Mouse (Mus musculus): ENCODE data around the gene Slc25a42.
"Not testable (repeated sequence)": the region's sequence is repeated elsewhere in the genome, so short reads cannot be mapped to it uniquely, and the experiment has no call there.

Gene Slc25a42

DNA sequence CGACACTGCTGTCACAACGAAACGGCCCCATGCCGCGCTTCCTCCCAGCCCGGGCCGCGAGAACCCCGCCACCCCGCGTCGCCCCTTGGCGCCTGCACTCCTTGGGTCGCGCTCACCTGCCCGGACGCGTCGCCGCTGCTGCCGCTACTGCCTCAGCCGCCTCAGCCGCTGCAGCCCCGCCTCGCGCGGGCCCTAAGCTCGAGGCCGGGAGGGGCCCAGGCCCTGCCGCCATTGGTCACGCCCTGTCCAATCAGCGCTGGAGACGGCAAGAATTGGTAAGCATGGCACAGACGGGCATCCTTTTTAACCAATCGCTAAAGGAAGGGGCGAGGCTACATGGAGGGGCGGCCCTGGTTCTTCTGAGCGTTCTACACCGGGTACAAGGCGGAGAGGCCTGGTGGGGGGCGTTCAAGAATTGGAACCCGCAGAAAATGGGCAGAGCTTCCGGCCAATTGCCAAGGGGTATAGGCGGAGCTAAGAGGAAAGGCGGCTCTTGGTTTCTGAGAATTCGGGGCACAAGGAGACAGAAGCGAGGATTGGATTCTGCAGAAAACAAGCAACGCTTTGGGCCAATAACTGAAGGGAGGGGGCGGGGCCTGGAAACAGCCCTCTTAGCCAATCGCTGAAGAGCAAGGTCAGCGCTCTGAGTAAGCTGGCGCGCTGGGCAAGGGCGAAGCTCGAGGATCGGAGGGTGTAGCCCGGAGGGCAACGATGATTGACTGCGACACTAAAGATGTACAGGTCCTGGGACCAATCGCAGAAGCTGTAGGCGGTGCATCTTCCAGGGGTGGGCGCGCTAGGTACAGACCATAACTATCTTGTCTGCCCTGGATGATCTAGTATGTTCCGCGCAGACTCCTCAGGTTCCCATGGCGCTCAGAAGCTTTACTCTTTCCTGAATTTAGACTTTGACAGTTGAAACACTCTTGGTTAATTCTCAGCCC, at the start of gene Slc25a42:
Gene Slc25a42 (minus strand): TSS at position 194 of the 944 bp plus-strand sequence.
- DNase-seq (ENCODE audit: low read depth, low spot score) = peak; percentile 98

DNA sequence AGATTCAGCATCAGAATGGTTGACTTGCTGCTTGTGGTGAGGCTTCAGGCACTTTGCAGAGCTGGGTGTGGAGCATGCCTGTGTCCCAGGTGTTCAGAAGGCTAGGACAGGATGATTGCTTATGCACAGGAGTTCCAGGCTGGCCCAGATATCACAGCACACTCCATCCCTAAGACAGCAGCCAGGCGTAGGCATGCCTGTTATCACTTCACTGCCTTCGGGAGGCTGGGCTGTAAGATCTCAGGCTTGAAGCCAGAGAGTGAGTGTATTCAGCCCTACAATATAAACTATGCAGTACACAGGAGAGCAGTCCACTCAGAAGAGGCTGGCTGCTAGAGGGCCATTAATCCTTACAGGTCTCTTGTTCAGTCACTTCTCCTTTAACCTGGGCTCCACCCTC, 46.9 kb upstream of the Slc25a42 start:
- no peak for DNase-seq (ENCODE audit: low read depth, low spot score)

- DNase-seq (ENCODE audit: low read depth, low spot score) = no peak
Observed at GRCm38 (mm10) chr8:70258600-70258999, 46.5 kb upstream of the Slc25a42 start.

DNA sequence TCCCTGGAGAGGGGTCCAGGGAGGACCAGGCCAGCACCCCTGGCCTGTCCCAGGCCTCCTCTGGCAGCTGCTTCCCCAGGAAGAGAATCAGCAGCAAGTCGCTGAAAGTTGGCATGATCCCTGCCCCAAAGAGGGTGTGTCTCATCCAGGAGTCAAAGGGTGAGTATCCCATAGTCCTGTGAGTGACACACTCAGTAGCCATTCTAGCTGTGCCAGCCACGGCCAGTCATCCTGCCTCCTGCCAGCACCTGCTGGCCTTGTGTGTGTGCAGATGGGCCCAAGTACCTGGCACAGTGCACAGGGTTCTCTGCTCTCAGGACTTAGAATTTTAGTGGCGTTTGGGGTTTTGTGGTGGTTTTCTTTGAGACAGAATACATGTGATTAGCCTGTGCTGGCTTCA, 45.4 kb upstream of the Slc25a42 start:
- no peak for DNase-seq (ENCODE audit: low read depth, low spot score)

DNA sequence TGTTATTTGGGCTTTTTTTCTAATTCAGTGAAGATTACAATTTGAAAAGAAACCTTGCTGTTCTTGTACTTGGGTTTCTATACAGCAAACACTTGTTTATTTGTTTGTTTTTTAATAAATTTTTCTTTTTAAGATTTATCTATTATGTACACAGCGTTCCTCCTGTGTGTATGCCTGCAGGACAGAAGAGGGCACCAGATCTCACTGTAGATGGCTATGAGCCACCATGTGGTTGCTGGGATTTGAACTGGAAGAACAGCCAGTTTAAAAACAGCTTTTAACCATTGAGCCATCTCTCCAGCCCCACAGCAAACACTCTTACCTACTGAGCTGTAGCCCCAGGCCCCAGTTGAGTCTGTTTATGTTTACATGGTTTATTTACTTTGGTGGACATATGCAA, 42.5 kb upstream of the Slc25a42 start:
- no peak for DNase-seq (ENCODE audit: low read depth, low spot score)

GRCm38 (mm10) chr8:70247841-70248240, 35.7 kb upstream of the Slc25a42 start:
- DNase-seq (ENCODE audit: low read depth, low spot score) = no peak

GRCm38 (mm10) chr8:70246622-70247021, 34.5 kb upstream of the Slc25a42 start:
- DNase-seq (ENCODE audit: low read depth, low spot score) = no peak

DNA sequence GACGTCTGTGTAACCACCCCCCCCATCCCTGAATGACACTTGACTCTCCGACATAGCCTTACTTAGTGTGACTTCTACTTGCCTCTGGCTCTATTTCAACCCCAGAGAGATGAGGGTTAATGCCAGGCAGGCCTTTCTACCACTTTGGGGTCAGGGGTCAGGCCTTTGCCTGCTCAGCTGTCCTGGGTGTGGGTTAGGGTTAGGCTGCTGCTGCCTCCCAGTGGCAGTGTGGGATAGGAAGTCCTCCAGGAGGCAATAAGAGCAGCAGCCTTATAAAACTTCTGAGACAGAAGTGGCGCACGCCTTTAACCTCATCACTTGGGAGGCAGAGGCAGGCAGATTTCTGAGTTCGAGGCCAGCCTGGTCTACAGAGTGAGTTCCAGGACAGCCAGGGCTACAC, 28.5 kb upstream of the Slc25a42 start:
- DNase-seq (ENCODE audit: low read depth, low spot score) = peak; percentile 31

GRCm38 (mm10) chr8:70237842-70238241, 25.7 kb upstream of the Slc25a42 start:
- DNase-seq (ENCODE audit: low read depth, low spot score) = no peak

DNA sequence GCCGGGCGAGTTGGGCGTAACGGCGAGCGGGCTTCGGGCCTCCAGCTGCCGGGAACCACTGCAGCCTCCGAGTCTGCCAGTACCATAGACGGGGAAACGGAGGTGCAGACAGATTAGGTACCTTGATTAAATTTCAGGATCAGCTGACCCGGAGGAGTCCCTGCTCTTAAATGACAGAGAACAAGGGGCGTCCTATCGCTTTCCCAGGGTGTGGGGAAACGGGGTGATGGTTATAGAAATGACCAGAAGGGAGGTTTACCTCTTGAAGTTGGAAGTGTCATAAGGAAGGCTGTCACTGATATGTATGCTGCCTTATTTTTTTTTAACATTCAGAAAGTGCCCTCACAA, 22.6 kb upstream of the Slc25a42 start:
- DNase-seq (ENCODE audit: low read depth, low spot score) = no peak

- peak; percentile 99 for DNase-seq (ENCODE audit: low read depth, low spot score)
Observed at GRCm38 (mm10) chr8:70234080-70234780, 22.1 kb upstream of the Slc25a42 start, which contains the start of the genes Sugp2 and Armc6. Gene Sugp2, plus strand, starts transcription at chr8:70234226. Gene Armc6, minus strand, starts transcription at chr8:70234466.

DNA sequence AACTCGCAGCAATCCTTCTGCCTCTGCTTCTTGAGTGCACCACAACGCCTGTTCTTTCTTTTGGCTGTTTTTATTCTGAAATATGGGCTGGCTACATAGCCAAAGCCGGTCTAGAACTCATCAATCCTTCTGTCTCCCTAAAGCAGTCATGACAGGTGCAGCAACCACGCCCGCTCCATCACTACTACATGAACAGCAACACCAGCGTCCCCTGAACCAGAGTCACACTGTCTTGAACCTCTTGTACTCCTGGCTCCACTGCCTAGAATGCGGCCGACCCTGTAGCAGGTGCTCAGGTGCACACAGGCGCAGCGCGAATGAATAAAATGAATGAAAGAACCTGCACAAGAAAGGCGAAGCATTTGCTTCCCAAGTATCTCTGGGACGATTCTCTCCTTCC, 21.5 kb upstream of the Slc25a42 start:
- DNase-seq (ENCODE audit: low read depth, low spot score) = no peak

DNA sequence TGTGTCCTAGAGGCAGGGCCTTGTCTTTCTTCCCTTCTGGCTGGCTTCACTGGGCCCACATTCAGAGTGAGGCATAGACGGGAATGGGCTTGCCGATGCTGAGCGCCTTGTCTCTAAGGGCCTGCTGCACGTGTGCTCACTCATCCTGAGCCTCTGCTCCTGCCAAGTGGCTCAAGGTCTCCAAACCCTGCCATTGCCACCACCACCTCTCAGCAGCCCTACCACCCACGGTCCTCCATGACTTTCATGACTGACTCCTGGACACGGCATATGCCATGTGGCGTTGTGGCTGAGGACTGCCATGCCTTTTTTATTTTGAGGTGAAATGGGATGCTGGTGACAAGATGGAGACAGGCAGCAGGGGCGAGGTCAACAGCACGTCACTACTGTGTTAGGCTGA, 18.7 kb upstream of the Slc25a42 start:
- DNase-seq (ENCODE audit: low read depth, low spot score) = no peak

- no peak for DNase-seq (ENCODE audit: low read depth, low spot score)
Observed at GRCm38 (mm10) chr8:70227997-70228396, 15.9 kb upstream of the Slc25a42 start.

DNA sequence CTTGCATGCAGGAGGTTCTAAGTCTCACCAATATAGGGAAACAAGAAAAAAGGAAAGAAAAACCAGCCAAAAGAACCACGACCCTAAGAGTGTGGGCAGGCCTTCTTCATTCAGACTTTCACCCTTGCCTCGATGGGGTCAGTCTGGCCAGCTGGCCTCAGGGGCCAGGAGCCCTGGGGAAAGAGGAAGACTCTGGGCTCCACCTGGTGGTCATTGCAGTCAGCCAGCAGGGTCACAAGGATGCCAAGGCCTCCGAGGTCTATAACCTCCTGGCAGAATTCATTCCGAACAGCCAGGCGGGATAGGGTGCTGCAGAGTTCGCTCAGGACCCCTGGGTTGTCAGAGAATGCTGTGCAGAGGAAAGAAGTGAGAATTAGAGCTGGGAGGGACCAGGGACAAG, 11.2 kb upstream of the Slc25a42 start:
- peak; percentile 27 for DNase-seq (ENCODE audit: low read depth, low spot score)

GRCm38 (mm10) chr8:70222041-70222440, 9.9 kb upstream of the Slc25a42 start:
- no peak for DNase-seq (ENCODE audit: low read depth, low spot score)

DNA sequence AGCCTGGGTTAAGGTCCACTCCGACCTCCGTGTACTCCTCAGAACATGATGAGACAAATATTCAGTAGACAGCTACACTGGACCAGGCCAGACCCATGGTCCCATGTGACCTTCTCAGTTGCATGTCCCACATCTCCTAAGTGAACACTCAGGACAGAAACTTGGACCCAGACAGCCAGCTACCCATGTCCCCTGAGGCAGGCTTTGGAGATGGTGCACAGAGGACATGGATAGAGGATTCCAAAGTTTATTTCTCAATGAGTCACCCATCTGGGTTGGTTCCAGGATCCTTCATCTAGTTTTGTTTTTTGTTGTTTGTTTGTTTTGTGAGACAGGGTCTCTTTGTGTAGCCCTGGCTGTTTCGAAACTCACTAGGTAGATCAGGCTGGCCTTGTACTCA, 8.8 kb upstream of the Slc25a42 start:
- DNase-seq (ENCODE audit: low read depth, low spot score) = no peak

DNA sequence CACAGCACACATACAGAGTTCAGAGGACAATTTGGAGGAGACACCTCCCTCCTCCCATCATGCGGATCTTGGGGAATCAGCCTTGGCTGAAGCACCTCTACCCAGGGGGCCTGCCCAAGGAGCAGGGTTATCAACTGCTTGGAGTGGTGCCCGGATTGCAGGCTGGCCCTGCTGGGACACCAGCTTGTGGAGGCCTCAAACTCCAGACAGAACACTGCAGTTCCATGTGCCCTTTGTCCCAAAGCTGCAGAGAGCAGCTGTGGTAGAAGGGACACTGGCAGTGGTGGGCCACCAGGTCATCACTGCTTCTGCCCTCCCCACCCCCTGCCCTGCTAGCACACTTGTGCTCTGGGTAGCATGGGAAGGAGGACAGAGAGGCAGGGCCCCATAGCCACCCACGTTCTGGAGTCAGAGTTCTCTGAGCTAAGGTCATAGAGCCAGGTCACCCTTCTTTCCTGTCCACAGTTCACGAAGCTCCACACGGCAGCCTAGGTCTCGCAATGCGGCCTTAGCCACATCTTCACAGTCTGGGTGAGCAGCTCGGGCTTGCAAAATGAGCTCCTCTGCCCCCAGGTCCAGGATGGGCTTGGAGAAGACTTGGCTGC, 8.2 kb upstream of the Slc25a42 start:
- no peak for DNase-seq (ENCODE audit: low read depth, low spot score)

GRCm38 (mm10) chr8:70219107-70219684, 7.1 kb upstream of the Slc25a42 start:
- DNase-seq (ENCODE audit: low read depth, low spot score) = no peak

GRCm38 (mm10) chr8:70217441-70217840, 5.3 kb upstream of the Slc25a42 start:
- DNase-seq (ENCODE audit: low read depth, low spot score) = no peak

DNA sequence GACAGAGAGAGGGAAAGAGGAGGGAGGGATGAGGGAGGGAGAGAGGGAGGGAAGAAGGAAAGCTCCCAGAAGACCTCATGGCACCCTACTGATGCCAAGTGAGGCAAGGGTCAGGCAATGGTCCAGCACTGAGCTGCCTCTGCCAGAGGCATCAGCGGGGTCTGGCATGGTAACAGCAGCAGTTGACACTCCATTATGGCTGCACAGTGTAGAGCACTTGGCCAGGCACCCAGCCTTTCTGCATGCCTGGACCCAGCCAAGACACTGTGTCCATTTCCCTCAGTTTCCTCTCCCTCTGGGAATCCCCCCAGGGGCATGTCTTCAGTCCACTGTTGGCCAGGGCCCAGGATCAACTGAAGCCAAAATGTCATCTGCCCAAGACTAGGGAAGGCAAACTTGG, 4.5 kb upstream of the Slc25a42 start:
- DNase-seq (ENCODE audit: low read depth, low spot score) = no peak

- DNase-seq (ENCODE audit: low read depth, low spot score) = not testable (repeated sequence)
Observed at GRCm38 (mm10) chr8:70216161-70216560, 4.1 kb upstream of the Slc25a42 start.

Measured in CD4-positive, CD25-positive, alpha-beta regulatory T cell, adult 2 months (primary cell).